Mouse (Mus musculus): ENCODE data around the gene Mrps22.

Gene Mrps22

GRCm38 (mm10) chr9:98601156-98601836 is at the start of gene Mrps22:
Mrps22 (minus strand) TSS chr9:98601660.
- peak; percentile 87 to 92 for DNase-seq (ENCODE audit: low spot score in 2 of 2)

GRCm38 (mm10) chr9:98650547-98650946 is 49.1 kb upstream of the Mrps22 start:
- DNase-seq (ENCODE audit: low spot score in 2 of 2), result no peak

GRCm38 (mm10) chr9:98647418-98647817 is 46.0 kb upstream of the Mrps22 start:
- DNase-seq (ENCODE audit: low spot score in 2 of 2), result no peak

GRCm38 (mm10) chr9:98645750-98646149 is 44.3 kb upstream of the Mrps22 start:
- DNase-seq (ENCODE audit: low spot score in 2 of 2), result peak; percentile 75 to 87

- DNase-seq (ENCODE audit: low spot score in 2 of 2), result no peak
Measured at GRCm38 (mm10) chr9:98642126-98642525, 40.7 kb upstream of the Mrps22 start.

GRCm38 (mm10) chr9:98633287-98634162 is 32.1 kb upstream of the Mrps22 start:
- DNase-seq (ENCODE audit: low spot score in 2 of 2), result no peak

- no peak for DNase-seq (ENCODE audit: low spot score in 2 of 2)
Measured at GRCm38 (mm10) chr9:98628480-98628879, 27.0 kb upstream of the Mrps22 start.

- DNase-seq (ENCODE audit: low spot score in 2 of 2), result no peak
Measured at GRCm38 (mm10) chr9:98604896-98605295, 3.4 kb upstream of the Mrps22 start.

GRCm38 (mm10) chr9:98601837-98602359 is 438 bp upstream of the Mrps22 start:
- no peak for DNase-seq (ENCODE audit: low spot score in 2 of 2)

- DNase-seq (ENCODE audit: low spot score in 2 of 2), result no peak
Measured at GRCm38 (mm10) chr9:98600094-98600493, 1.4 kb downstream of the Mrps22 start.

- no peak for DNase-seq (ENCODE audit: low spot score in 2 of 2)
Measured at GRCm38 (mm10) chr9:98583852-98584251, 17.6 kb downstream of the Mrps22 start.

- DNase-seq (ENCODE audit: low spot score in 2 of 2), result peak; percentile 99
Measured at GRCm38 (mm10) chr9:98563137-98564126, 38.0 kb downstream of the Mrps22 start, which contains the start of gene Copb2. Copb2 (plus strand) TSS chr9:98563721.

- no peak for DNase-seq (ENCODE audit: low spot score in 2 of 2)
Measured at GRCm38 (mm10) chr9:98544042-98544441, 57.4 kb downstream of the Mrps22 start.
